Mouse (Mus musculus): ENCODE results near the gene Nupr1l. TPM values are rescaled to one million over a fixed set of nuclear protein-coding genes. Genes with fewer than 3 reads are reported as not detected.
A peak's percentile ranks its signal among the peaks of the same experiment; 100 is the strongest.

Gene Nupr1l
- polyA plus RNA-seq, 1 experiment from 2014 or later, result 5.5 TPM

- no peak overlapping the region for H3K27ac ChIP-seq (ENCODE audit: low read length)
- no peaks in the 10 kb centered on the region for H3K27me3 ChIP-seq (replicated peaks; ENCODE audit: insufficient read depth, low read length)
- no peaks in the 10 kb centered on the region for H3K36me3 ChIP-seq (ENCODE audit: insufficient read depth, low read length)
- TF ChIP-seq CTCF (IDR thresholded peaks at IDR 0.05) (no peak), EP300 (IDR thresholded peaks at IDR 0.05) (no peak)
- 58% methylated on average over 8 of the region's 8 CpGs for WGBS
- H3K4me1 ChIP-seq (ENCODE audit: insufficient read depth, low read depth, low read length), result no peaks in the 10 kb centered on the region
- H3K4me2 ChIP-seq (replicated peaks; ENCODE audit: low read depth, low read length), result no peak overlapping the region
- DNase-seq (ENCODE audit: low spot score) (no peak), ATAC-seq (no peak)
- no peak overlapping the region for H3K4me3 ChIP-seq (ENCODE audit: low read depth, low read length)
- H3K9ac ChIP-seq (replicated peaks; ENCODE audit: low read depth), result no peak overlapping the region
- H3K9me3 ChIP-seq (ENCODE audit: low read length), result no peaks in the 10 kb centered on the region
Measured at GRCm38 (mm10) chr5:129924820-129925452, 16.6 kb downstream of the Nupr1l start.

- 72% methylated on average over 5 of the region's 5 CpGs for WGBS
- H3K4me1 ChIP-seq (ENCODE audit: insufficient read depth, low read depth, low read length), result no peaks in the 10 kb centered on the region
- DNase-seq (ENCODE audit: low spot score) (no peak), ATAC-seq (no peak)
- no peak overlapping the region for H3K9ac ChIP-seq (replicated peaks; ENCODE audit: low read depth)
- TF ChIP-seq EP300 (IDR thresholded peaks at IDR 0.05) (no peak), CTCF (IDR thresholded peaks at IDR 0.05) (no peak)
- no peaks in the 10 kb centered on the region for H3K27me3 ChIP-seq (replicated peaks; ENCODE audit: insufficient read depth, low read length)
- no peaks in the 10 kb centered on the region for H3K36me3 ChIP-seq (ENCODE audit: insufficient read depth, low read length)
- no peaks in the 10 kb centered on the region for H3K9me3 ChIP-seq (ENCODE audit: low read length)
- no peak overlapping the region for H3K4me3 ChIP-seq (ENCODE audit: low read depth, low read length)
- H3K4me2 ChIP-seq (replicated peaks; ENCODE audit: low read depth, low read length), result no peak overlapping the region
- no peak overlapping the region for H3K27ac ChIP-seq (ENCODE audit: low read length)
Measured at GRCm38 (mm10) chr5:129925933-129926332, 17.6 kb downstream of the Nupr1l start.

DNA sequence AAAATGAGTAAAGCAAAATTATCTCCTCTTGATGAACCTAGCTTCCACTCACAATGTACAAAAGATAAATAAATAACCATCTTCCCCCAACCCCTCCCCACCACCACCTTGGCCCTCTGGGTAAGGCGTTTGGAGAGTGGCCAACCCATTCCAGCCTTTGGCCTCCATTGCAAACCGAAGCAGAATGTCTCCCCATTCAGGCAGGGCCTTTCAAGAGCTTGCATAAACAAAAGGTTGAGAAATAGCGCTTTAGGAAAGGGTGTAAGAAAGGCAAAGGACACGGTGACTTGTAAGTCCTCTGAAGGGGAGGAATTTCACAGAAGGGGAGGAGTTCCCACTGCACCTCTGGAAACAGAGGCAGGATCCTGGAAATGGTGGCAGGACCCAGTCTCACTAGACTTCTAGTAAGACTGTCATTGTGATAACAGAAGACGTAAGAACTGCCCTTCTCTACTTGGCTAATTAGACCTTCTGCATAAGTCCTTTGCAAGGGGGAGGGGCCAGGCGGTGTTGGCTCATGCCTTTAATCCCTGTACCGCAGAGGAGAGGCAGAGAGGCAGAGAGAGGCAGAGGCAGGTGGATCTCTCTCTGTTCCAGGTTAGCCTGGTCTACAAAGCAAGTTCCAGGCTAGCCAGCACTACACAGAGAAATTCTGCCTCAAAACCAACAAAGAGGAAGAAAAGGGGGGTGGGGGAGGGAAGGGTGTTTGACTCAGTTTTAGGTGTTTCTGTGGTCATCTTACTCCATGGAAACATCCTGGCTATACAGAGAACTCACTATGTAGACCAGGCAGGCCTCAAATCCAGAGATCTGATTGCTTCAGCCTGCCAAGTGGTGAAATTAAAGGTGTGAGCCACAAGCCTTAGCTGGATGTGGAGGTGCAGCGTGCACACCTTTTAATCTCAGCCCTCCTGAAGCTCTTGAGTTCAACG lies 21.9 kb downstream of the Nupr1l start:
- Histone ChIP-seq H3K27ac (ENCODE audit: low read length) (peak overlapping the region; percentile 52), H3K4me1 (ENCODE audit: insufficient read depth, low read depth, low read length) (no peaks in the 10 kb centered on the region), H3K36me3 (ENCODE audit: insufficient read depth, low read length) (no peaks in the 10 kb centered on the region), H3K9ac (replicated peaks; ENCODE audit: low read depth) (no peak overlapping the region), H3K4me2 (replicated peaks; ENCODE audit: low read depth, low read length) (no peak overlapping the region), H3K9me3 (ENCODE audit: low read length) (no peaks in the 10 kb centered on the region), H3K27me3 (replicated peaks; ENCODE audit: insufficient read depth, low read length) (no peaks in the 10 kb centered on the region), H3K4me3 (ENCODE audit: low read depth, low read length) (no peak overlapping the region)
- TF ChIP-seq EP300 (IDR thresholded peaks at IDR 0.05) (peak; percentile 66), CTCF (IDR thresholded peaks at IDR 0.05) (no peak)
- 29% methylated on average over 9 of the region's 9 CpGs for whole genome bisulfite sequencing
- ATAC-seq (peak; percentile 95), DNase-seq (ENCODE audit: low spot score) (peak; percentile 96)

DNA sequence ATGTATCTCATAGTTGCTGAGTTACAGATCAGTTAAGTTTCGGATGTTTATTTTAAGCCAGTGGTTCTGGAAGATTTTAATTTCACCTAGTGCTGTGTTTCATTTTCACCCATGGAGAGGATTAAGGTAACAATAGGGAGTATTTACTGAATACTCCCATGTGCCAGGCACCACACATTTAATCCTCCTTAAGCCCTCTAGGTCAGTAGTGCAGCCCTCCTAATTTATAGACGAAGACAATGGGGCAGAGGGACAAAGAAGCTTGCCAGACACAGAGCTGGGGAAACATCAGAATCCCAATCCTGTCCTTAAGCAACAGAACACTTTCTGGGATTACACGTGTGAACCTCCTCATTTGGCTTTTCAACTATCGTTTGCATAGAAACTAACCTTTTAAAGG lies 28.6 kb downstream of the Nupr1l start:
- 51% methylated on average over 4 of the region's 4 CpGs for WGBS
- H3K27me3 ChIP-seq (replicated peaks; ENCODE audit: insufficient read depth, low read length), result no peaks in the 10 kb centered on the region
- DNase-seq (ENCODE audit: low spot score), result no peak
- no peak overlapping the region for H3K4me2 ChIP-seq (replicated peaks; ENCODE audit: low read depth, low read length)
- H3K4me3 ChIP-seq (ENCODE audit: low read depth, low read length), result no peak overlapping the region
- no peak overlapping the region for H3K27ac ChIP-seq (ENCODE audit: low read length)
- TF ChIP-seq EP300 (IDR thresholded peaks at IDR 0.05), result no peak
- no peak for TF ChIP-seq CTCF (IDR thresholded peaks at IDR 0.05)
- ATAC-seq, result no peak
- no peaks in the 10 kb centered on the region for H3K4me1 ChIP-seq (ENCODE audit: insufficient read depth, low read depth, low read length)
- H3K9ac ChIP-seq (replicated peaks; ENCODE audit: low read depth), result no peak overlapping the region
- H3K36me3 ChIP-seq (ENCODE audit: insufficient read depth, low read length), result no peaks in the 10 kb centered on the region
- H3K9me3 ChIP-seq (ENCODE audit: low read length), result no peaks in the 10 kb centered on the region

- no peaks in the 10 kb centered on the region for H3K4me1 ChIP-seq (ENCODE audit: insufficient read depth, low read depth, low read length)
- DNase-seq (ENCODE audit: low spot score) (no peak), ATAC-seq (no peak)
- no peak overlapping the region for H3K27ac ChIP-seq (ENCODE audit: low read length)
- H3K9me3 ChIP-seq (ENCODE audit: low read length), result no peaks in the 10 kb centered on the region
- 33% methylated on average over 2 of the region's 2 CpGs for WGBS
- no peaks in the 10 kb centered on the region for H3K27me3 ChIP-seq (replicated peaks; ENCODE audit: insufficient read depth, low read length)
- no peak overlapping the region for H3K9ac ChIP-seq (replicated peaks; ENCODE audit: low read depth)
- no peak overlapping the region; the same call in 1 of the 2 replicates for H3K4me2 ChIP-seq (replicated peaks; ENCODE audit: low read depth, low read length)
- H3K36me3 ChIP-seq (ENCODE audit: insufficient read depth, low read length), result no peaks in the 10 kb centered on the region
- no peak overlapping the region for H3K4me3 ChIP-seq (ENCODE audit: low read depth, low read length)
- no peak for TF ChIP-seq CTCF (IDR thresholded peaks at IDR 0.05)
- no peak for TF ChIP-seq EP300 (IDR thresholded peaks at IDR 0.05)
Measured at GRCm38 (mm10) chr5:129940281-129940680, 31.9 kb downstream of the Nupr1l start.

DNA sequence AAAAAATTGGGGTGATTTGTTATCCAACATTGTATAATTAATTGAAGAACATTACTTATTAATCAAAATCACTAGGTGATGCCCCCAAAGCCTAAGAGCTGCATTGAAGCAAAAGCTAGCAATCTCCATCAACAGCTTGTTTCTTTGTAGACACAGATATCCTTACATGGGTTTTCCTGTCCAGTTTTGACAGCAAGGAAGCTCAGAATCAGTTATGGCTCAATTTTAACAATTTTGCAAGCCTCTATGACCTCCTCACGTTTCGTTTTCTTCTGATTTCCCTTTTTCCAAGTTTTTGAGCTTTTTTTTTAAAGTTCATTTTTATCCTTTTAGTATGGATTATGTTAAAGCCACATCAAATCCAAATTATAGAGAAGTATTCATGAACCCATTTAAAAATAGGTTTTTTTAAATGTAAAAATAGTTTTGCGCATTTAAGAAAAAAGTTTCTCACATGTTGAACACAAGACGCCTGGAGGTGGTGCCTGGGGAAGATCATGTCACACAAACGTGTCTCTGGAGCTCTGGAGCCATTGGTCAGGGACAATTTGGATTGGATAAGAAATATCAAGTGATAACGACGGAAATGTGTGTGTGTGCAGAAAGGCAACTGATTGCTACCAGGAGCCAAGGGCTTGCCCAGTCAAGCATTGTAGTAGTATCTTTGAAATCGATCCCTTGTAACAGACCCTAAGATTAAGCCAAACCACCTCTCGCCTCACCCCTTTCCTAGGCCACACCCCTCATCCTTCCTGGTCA lies 32.6 kb downstream of the Nupr1l start:
- Histone ChIP-seq H3K36me3 (ENCODE audit: insufficient read depth, low read length) (no peaks in the 10 kb centered on the region), H3K27ac (ENCODE audit: low read length) (peak overlapping the region; percentile 43; the same call in 1 of the 2 replicates), H3K27me3 (replicated peaks; ENCODE audit: insufficient read depth, low read length) (no peaks in the 10 kb centered on the region), H3K9ac (replicated peaks; ENCODE audit: low read depth) (no peak overlapping the region), H3K4me1 (ENCODE audit: insufficient read depth, low read depth, low read length) (no peaks in the 10 kb centered on the region), H3K4me3 (ENCODE audit: low read depth, low read length) (peak overlapping the region; percentile 40), H3K4me2 (replicated peaks; ENCODE audit: low read depth, low read length) (peak overlapping the region; percentile 57), H3K9me3 (ENCODE audit: low read length) (no peaks in the 10 kb centered on the region)
- DNase-seq (ENCODE audit: low spot score) (peak; percentile 65), ATAC-seq (peak; percentile 16)
- TF ChIP-seq CTCF (IDR thresholded peaks at IDR 0.05) (no peak), EP300 (IDR thresholded peaks at IDR 0.05) (peak; percentile 60; the same call in 1 of the 2 replicates)
- 2% methylated on average over 9 of the region's 9 CpGs for WGBS
